Mouse (Mus musculus): Measurements from ENCODE around the gene 4430402I18Rik. TPM values are rescaled to one million over a fixed set of nuclear protein-coding genes. Genes with fewer than 3 reads are reported as not detected.
A peak's percentile ranks its signal among the peaks of the same experiment; 100 is the strongest.

Gene 4430402I18Rik
- total RNA-seq, 2 experiments from 2014 or later, result 4.7 to 6.7 TPM

DNA sequence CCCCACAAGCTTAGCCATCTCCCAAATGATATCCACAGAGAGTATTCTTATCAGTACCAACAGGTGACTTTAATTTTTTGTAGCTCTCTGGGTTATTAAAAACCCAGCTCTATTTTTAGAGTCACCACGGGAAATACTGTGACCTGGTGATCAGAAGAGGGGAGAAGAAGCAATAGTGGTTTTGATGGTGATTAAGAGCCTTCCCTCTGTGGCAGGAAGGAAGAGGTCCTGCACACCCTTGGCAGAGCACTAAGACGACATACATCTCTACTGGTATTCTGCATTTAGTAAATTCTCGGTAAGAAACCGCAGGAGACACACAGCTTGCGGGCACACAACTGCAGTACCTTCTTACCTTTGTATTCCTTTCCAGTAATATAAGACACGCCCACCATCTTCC lies 53.0 kb downstream of the 4430402I18Rik start:
- no peak for DNase-seq (ENCODE audit: low spot score in 2 of 2)
- intact Hi-C loops (cut with DNase I), result no loop called here

DNA sequence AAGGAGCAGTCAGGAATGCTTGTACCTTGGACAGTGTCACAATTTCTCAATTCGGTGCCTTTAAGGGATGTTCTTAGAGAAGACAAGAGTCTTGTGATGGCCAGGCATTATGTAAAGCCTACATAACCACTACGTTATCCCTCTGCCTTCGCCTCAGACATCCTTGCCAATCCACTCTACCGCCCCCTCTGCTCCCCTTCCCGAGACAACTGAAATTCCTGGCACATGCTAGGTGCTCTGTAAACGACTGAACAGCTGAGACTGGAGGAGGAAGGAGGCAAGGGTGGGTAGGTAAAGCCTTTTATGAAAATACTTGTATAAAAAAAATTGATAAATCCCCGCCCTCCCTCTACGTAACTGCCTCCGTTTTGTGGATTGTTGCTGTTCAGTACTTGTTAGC lies 58.9 kb downstream of the 4430402I18Rik start:
- intact Hi-C loops (cut with DNase I), result loop anchor here (5.0 kb wide), 1 partner anchor 59 kb away; the partner anchor contains the start of gene 4430402I18Rik
- peak; percentile 30 to 73 for DNase-seq (ENCODE audit: low spot score in 2 of 2)

DNA sequence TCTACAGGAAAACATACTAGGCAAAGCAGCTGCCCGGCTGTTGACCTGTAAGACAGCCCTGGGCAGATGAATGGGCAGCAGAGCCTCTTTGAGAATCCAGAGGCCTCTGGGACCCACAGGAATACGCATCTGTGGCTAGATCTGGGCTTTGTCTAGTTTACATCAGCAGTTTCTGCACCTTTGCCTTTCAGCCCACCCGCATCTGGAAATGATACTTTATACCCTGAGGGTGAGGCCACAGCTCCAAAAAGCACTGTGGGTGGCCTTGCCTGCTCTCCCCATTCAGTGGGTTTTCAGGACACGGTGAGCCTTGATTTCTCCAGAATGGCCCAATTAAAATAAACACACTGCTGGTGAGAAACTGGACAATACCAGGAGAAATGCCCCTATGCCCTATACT lies 59.4 kb downstream of the 4430402I18Rik start:
- intact Hi-C loops (cut with DNase I), result loop anchor here (5.0 kb wide), 1 partner anchor 59 kb away; the partner anchor contains the start of gene 4430402I18Rik
- no peak for DNase-seq (ENCODE audit: low spot score in 2 of 2)

DNA sequence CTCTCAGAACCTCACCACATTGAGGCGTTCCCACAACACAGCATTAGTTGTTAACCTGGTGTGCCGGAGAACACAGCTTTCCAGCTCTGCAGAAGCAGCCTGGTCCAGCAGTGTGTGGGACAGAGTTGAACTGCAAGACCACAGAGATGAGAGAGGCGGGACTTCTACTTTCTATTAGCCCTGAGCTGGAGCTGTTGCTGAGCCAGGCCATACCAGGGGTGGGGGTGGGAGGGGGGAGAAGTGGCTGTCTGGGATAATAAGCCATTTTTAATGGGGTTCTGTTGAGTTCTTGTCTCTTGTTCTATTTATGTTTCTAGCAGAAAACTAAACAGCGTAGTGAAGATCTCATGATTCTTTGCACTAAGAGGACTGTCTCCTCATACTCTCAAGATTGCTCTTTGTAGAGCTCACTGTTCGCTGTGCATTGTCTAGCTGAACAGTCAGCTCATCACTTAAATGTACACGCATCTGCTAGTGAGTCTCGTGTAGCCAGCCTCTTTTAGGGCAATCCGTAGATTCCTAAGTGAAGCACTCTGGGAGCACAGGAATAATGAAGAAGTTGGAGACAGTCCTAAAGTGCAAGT lies 64.0 kb downstream of the 4430402I18Rik start:
- DNase-seq (ENCODE audit: low spot score in 2 of 2), result no peak
- intact Hi-C loops (cut with DNase I), result no loop called here

DNA sequence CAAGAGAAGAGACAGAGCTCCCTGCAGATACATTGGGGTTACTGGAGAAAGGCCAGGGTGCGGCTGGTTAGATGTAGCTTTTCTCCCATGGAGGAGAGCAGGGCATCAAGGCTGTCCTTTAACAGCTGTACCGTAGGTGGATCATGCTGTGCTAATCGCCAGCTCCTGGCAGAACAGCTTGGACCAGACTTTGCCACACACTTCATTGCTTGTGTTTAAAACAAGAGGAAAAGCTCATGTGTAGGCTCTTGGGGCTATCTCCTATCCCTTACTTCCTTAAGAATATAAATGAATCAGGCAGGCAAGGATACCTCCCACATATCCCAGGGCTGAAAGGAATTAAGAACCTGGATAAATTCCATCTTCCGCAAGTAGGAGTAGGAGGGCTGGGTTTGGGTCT lies 64.8 kb downstream of the 4430402I18Rik start:
- DNase-seq (ENCODE audit: low spot score in 2 of 2), result peak in 1 of 2 experiments; percentile 35
- intact Hi-C loops (cut with DNase I), result no loop called here

DNA sequence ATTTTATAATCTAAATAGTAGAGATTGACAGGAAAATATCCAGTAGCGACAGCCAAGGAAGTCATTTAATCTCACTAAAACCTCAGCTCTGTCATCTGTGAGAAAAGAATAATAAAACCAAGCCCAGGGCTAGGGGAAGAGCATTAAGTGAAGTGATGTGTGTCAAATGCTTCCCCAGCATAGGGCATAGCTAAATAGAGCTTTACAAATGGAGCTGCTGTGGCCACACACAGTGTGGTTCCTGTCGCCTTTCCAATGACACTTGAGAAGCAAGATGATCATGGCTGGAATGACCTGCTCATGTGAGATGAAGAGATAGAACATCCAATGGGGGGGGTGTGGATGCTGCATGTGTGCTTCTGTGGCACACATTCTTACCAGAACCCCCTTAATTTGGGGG lies 65.5 kb downstream of the 4430402I18Rik start:
- DNase-seq (ENCODE audit: low spot score in 2 of 2), result no peak
- intact Hi-C loops (cut with DNase I), result no loop called here

DNA sequence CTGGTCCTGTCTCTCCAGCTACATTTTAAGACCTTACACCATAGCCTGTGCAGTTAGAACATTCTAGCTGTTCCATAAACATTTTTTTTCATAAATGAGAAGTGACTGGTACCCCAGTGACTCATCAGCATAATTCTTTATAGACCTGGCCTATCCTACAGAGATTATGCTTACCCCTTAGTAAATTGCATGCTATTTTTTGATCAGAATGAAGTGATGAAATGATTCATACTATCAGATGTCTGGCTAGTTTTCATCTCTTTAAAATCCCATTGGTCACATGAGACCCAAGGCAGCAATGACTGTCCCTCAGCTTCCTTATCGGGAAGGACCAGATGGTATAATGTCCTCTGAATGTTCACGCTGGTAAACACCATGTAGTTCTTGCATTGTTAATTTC lies 66.8 kb downstream of the 4430402I18Rik start:
- intact Hi-C loops (cut with DNase I), result no loop called here
- peak in 1 of 2 experiments; percentile 26 for DNase-seq (ENCODE audit: low spot score in 2 of 2)

DNA sequence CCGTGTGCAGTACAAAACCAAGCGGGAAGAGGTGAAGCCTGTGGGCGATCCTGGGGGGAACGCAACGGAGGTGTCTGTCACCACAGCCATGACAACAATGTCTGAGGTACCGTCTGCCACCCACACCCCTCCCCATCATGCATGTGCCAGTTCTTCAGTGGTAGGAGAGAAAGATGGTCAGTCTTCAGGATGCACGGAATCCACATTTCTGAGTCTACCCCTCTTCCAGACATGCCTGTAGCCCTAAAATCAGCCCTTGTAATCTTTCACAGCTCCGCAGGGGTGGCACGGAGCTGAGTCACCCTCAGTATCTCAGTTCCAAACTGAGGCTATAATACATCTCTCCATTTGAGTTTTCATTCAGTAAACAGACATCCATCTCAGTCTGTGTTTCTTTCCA lies 70.1 kb downstream of the 4430402I18Rik start:
- intact Hi-C loops (cut with DNase I), result no loop called here
- DNase-seq (ENCODE audit: low spot score in 2 of 2), result no peak

DNA sequence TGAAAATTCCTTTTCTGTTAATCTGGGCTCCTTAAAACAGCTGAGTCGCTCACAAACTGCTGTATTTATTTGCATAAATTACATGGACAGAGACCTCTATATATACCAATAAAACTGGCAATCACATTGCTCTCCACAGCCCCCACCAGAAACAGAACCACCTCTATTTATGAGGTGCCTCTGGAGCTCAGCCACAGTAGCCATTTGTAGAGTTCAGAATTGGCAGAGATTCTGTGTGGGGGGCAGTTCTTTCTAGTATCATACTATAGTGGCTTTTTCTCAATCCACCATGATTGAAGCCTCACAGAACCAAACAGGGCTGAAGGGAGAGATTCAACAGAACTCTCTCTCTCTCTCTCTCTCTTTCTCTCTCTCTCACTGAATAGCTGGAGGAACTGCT lies 71.0 kb downstream of the 4430402I18Rik start:
- intact Hi-C loops (cut with DNase I), result no loop called here
- DNase-seq (ENCODE audit: low spot score in 2 of 2), result peak; percentile 52 to 69

DNA sequence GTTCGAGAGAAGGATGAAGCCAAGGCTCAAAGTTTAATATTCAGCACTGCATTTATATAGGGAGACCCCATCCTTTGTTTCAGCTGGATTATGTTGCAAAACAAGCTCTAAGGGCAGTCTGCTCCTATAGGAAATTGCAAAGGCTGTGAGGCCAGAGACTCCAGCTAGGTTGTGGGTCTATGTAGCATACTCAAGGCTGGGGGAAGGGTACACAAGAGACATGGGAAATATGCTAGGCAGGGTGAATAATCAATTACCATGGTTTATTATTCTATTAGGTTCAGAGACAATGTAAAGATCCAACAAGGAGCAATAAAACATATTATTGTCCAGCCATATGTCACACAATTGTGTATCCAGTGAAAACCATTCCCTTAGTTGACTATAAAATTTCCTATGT lies 75.7 kb downstream of the 4430402I18Rik start:
- no peak for DNase-seq (ENCODE audit: low spot score in 2 of 2)
- intact Hi-C loops (cut with DNase I), result no loop called here

DNA sequence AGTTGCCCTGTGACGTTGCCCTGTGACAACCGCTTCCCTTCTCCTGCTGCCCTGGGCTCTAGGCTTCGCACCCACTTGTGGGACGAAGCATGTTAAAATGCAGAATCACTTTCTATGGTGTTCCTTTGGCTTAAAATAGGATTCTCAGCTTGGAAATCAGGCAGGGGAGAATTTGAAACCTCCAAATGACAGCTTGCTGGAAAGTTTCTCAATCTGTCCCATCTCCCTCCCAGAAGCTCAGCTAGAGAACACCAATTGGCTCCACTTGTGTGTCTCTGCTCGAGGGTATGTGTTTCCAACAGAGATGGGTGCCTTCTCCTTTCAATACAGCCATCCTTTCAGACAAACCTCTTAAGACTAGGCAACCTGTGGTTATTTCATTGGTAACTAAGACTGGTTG lies 76.4 kb downstream of the 4430402I18Rik start:
- intact Hi-C loops (cut with DNase I), result no loop called here
- peak in 1 of 2 experiments; percentile 23 for DNase-seq (ENCODE audit: low spot score in 2 of 2)

DNA sequence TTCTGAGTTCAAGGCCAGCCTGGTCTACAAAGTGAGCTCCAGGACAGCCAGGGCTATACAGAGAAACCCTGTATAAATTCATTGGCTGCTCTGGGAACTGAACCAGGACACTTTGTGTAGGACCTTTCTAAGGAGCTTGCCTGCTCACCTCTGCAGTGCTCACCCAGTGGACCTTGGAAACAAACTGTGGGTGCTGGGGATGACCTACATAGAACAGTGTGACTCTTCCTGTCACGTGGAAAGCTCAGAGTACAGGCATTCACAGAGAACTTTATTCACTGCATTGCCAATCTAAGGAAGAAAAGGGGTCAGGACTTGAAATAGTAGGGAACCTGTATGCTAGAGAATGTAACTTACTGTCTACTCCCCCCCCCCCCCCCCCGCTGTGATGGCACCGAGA lies 78.3 kb downstream of the 4430402I18Rik start:
- intact Hi-C loops (cut with DNase I), result loop anchor here (5.0 kb wide), 1 partner anchor 52 kb away; the partner anchor contains the start of gene Slc1a1
- DNase-seq (ENCODE audit: low spot score in 2 of 2), result no peak

DNA sequence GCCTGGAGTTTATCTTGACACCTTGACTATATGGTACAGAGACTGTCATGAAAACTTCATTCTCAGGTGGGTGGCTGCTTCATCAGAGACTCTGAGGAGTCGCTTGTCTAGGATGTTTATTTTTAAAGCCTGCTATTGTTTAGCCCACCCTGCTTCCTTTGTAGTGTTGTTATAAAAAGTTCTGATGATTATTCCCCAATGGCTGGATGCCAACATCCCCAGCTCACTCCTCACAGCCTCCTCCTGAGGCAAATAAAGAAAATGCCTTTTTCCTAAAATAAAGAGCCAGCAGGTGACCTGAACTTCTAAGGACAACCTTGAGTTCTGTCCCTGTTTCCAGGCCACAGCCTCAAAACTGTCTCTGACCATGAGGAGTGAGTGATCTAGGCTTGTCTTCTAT lies 79.1 kb downstream of the 4430402I18Rik start:
- intact Hi-C loops (cut with DNase I), result loop anchor here (5.0 kb wide), 1 partner anchor 51 kb away; the partner anchor contains the start of gene Slc1a1
- no peak for DNase-seq (ENCODE audit: low spot score in 2 of 2)

DNA sequence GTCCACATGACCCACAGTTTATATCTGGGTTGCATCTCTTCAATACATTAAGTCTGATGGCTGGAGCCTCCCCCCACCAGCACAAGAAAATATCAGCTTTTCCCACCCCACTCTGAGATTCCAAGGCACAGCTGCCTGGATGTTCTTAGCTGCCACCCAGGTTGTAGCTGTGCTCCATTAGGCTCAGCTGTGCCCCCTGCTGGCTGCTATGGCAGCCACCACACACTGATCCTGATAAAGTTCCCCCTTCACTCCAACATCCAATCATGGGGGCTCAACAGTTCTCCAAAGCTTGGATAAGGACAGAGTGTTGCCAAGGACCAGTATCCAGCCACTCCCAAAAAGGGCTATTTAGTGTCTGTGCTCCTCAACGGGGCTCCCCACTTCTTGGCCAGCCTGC lies 84.5 kb downstream of the 4430402I18Rik start:
- intact Hi-C loops (cut with DNase I), result loop anchor here (2.0 kb wide), 1 partner anchor 106 kb away; no protein-coding TSS in a partner anchor
- no peak for DNase-seq (ENCODE audit: low spot score in 2 of 2)

DNA sequence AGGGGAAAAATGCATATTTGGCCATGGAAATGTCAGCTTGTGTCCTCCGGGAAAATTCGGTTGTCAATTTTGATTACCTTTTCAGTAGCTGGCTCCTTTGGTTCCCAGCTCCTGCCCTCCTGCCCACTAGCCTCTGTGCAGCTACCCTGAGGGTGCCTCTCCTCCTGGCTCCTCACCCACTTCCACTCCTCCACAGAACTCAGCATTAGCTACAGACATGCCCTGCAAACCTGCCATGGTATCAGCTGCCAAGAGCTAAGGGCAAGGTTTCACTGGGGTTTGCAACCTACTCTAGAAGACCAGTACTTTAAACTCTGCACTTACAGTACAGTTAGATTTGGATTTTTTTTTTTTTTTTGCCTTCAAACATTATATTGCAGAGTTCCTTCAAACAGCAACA lies 88.1 kb downstream of the 4430402I18Rik start:
- intact Hi-C loops (cut with DNase I), result no loop called here

DNA sequence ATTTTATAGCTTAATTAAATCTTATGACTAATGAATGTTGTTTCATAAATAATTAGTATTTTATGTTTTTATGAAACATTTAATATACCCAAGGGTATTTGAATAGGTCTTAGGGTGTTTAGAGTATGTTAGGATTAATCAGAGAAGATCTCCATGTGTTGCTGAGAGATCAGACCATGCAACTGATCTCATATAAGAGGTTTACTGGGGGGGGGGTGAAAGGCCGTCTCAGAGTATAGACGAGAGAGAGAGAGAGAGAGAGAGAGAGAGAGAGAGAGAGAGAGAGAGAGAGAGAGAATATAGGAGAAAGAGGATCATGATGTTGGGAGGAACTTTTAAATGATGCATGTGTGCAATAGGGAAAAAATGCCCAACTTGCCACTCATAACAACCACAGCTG lies 97.2 kb downstream of the 4430402I18Rik start:
- intact Hi-C loops (cut with DNase I), result no loop called here
- no peak for DNase-seq (ENCODE audit: low spot score in 2 of 2)

More for the DNA sequence above, 88.1 kb downstream of the 4430402I18Rik start:
- DNase-seq (ENCODE audit: low spot score in 2 of 2), result no peak

DNA sequence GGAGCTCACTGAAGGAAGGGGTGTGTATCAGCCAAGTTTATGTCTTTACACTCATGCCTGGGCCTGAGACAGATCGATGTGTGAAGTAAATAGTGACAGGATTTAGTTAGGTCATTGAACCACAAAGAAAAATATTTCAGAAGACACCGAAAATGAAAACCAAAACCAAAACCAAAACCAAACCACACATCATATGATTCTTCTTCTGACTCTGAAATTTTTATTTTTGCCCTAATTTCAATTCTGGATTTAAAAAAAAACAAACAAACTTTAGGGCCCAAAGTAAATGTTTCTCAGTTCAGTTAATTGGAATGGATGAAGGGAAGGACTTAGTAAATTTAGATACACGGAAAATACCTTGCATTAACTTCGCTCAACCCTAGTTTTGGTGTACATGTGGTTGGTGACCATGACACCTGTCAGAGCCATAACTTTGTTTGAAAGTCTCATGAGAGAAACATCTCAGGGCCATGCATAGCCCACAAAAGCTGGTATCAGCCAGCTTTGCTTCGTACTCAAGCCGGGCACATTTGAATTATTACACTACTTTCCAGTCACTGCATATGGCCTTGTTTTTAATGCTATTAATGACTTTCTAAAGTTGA lies 98.2 kb downstream of the 4430402I18Rik start:
- intact Hi-C loops (cut with DNase I), result no loop called here
- DNase-seq (ENCODE audit: low spot score in 2 of 2), result no peak

DNA sequence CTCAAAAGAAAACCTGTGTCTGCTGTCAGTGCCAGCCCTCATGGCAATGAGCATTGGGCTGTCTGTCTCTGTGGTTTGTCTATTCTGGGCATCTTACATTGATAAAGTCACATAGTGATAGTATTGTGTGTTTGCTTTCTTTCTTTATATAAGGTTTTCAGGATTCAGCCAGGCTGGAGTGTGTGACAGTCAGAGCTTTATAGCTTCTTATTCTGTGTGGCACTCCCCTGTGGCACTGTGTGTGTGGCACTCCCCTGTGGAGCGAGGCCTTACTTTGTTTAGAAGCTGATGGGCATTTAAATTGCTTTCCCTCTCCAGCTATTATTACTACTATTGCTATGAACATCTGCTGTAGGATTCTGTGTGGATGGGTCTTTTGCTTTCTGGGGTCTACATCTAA lies 102.1 kb downstream of the 4430402I18Rik start:
- intact Hi-C loops (cut with DNase I), result no loop called here
- DNase-seq (ENCODE audit: low spot score in 2 of 2), result no peak

DNA sequence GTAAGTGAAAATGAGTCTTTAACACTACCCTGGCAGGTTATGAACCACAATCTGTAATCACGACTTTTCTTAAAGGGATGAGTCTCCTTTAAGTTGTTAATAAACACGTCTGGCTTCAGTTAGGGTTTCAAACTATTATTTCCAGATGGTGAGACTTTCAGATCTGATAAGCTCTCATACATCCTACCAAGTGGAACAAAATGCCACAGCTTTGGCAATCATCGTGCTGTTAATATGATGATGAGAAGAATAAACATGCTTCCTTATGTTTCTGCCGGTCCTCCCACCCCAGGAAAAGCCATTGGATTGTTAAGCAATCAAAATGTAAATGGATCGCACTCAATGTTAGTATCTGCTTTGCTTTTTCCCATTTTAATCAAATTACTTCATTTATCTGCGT lies 102.6 kb downstream of the 4430402I18Rik start:
- intact Hi-C loops (cut with DNase I), result no loop called here
- no peak for DNase-seq (ENCODE audit: low spot score in 2 of 2)

DNA sequence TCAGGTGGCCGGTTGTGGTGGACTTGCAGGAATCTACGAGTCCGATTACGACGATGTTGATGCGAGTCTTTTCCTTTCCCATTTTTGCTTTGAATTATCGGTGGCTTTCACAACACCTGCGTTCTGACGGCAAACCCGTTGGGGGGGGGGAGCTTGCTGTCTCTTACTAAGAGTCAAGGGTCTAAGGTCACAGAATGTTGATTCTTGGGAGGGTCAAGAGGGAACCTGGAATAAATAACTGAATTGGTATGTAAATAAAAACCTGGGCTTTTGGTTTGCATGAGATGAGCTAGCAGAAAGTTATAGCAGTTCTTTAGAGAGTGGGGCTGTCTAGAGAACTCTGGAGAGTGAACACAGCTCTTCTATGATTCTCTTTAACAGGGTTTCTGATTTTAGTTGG lies 104.0 kb downstream of the 4430402I18Rik start:
- DNase-seq (ENCODE audit: low spot score in 2 of 2), result no peak
- intact Hi-C loops (cut with DNase I), result no loop called here

DNA sequence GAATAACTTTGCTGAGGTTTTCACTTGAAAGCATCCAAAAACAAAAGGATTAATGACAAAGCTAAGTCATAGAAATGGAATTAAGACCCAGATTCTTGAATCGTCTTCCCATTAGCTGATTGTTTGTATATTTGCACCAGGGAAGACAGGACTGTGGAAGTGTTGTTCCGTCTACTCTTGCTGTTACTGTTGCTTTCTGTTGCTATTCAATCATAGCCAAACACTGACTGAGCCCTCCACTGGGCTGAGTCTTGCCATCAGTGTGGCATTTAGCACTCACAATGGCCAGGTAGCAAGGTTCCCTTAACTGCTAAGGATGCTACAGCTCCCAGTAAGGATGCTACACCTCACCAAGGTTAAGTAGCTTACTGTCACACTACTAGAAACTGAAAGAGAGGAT lies 107.4 kb downstream of the 4430402I18Rik start:
- intact Hi-C loops (cut with DNase I), result no loop called here
- no peak for DNase-seq (ENCODE audit: low spot score in 2 of 2)

Data from left cerebral cortex, postnatal 14 days (tissue).